Mouse (Mus musculus) adrenal gland, postnatal 4 days (tissue): ENCODE results near the gene Nop53. TPM values are rescaled to one million over a fixed set of nuclear protein-coding genes. Genes with fewer than 3 reads are reported as not detected.

Experiments
- DNase-seq, 2 experiments: peaks; one replicate each; pipeline ENCODE4 v3.0.0; 2021 to 2022; ENCODE audit warnings: low spot score in 2 of 2, mixed read lengths in 2 of 2
- long read RNA-seq, 2 experiments: library from polyadenylated mRNA; stranded (forward); transcript quantifications; one replicate each; pipeline ENCODE4 v2.0.0; 2021
- total RNA-seq, 2 experiments: library from RNA; stranded (reverse); gene quantifications; 2 replicates each; pipeline ENCODE4 v1.2.3; 2021

Gene Nop53
- total RNA-seq = 100 to 1,000 TPM; 238 to 243 TPM
- long read RNA-seq, experiment 1, transcript Nop53-201 (13 exons, 3,176 nt) = major isoform, 160 of 176 reads
- long read RNA-seq, experiment 1, partial matches to known transcripts = 11 of 176 reads
- long read RNA-seq, experiment 1, other reads (novel, unspliced or antisense) = 5 of 176 reads
- long read RNA-seq, experiment 2, transcript Nop53-201 (13 exons, 3,176 nt) = major isoform, 202 of 236 reads
- long read RNA-seq, experiment 2, partial matches to known transcripts = 30 of 236 reads
- long read RNA-seq, experiment 2, other reads (novel, unspliced or antisense) = 4 of 236 reads

GRCm38 (mm10) chr7:15945721-15946536 is at the start of gene Nop53:
Gene Nop53 (minus strand): TSS chr7:15946074.
- DNase-seq = peak; percentile 58 to 82

DNA sequence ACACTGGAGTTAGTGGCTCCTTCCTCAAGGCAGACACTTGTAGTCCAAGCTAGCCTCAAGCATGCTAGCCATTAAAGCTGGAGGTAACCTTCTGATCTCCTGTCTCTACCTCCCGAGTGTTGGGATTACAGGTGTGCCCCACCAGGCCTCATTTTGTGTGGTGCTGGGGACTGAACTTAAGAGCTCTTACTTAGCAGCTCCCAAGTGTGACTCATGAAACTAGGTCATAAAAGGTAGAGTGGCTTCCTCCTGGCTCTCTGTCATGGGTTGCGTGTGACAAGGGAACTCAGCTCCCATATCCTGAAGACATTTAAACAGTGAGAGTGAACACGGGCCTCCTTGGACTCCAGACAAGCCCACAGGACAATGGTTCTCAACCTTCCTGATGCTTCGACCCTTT is 47.9 kb upstream of the Nop53 start:
- no peak for DNase-seq

GRCm38 (mm10) chr7:15993152-15993551 is 47.3 kb upstream of the Nop53 start:
- no peak for DNase-seq

DNA sequence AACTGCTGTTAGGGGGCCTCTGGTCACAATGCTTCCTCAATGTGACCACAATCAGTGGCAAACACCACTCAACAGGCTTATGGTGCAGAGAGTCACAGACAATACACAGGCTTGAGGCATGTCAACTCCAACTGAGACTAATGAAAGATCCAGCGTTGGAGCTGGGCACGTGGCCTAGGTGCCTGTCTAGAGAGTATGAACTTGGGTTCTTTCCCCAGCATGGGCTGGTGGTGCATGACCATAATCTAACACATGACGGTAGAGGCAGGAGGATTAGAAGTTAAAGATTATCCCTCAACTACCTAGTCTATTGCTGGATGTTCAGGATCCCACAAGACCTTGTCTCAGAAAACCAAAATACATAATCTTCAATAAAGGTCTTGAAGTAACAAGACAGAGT is 45.9 kb upstream of the Nop53 start:
- DNase-seq = no peak

GRCm38 (mm10) chr7:15987661-15988356 is 41.9 kb upstream of the Nop53 start:
- no peak for DNase-seq

- DNase-seq = no peak
Measured at GRCm38 (mm10) chr7:15982729-15983407, 37.0 kb upstream of the Nop53 start.

DNA sequence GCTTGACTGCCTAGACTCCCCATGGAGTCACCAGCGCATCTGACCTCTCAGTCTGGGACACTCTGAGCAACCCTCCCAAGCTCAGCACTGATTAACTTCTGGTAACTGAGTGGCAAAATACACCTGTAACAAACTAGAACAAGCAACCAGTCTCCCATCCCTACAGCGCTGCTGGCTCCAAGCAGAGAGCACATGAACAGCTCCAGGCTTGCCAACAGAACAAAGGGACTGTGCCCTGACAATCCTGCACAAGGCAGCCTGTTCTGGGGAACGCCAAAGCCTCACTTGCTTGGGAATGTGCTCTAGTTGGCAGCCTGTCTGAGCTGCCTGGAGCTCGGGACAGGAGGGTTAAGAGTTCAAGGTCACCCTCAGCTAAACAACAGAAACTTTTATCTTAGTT is 35.7 kb upstream of the Nop53 start:
- no peak for DNase-seq

- no peak for DNase-seq
Measured at GRCm38 (mm10) chr7:15980246-15980645, 34.4 kb upstream of the Nop53 start.

GRCm38 (mm10) chr7:15975904-15976303 is 30.0 kb upstream of the Nop53 start:
- no peak for DNase-seq

DNA sequence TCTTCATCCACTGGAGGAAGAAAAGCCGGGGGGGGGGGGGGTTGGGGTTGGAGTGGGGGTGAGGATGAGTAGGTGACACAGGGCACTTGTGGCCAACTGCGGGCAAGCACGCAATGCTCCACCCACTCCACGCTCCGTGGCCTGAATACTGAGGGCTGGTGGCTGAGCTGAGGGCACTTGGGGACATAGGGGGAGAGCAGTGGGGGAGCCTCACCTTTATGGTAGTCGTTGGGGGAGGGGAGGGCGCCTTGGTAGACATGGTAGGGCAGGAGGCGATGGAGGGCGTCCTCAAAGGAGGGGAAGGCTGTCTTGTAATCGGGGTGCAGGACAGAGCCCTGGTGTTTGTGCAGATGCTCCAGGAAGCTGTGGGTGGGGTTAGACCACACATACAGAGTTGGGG is 29.6 kb upstream of the Nop53 start:
- no peak for DNase-seq

DNA sequence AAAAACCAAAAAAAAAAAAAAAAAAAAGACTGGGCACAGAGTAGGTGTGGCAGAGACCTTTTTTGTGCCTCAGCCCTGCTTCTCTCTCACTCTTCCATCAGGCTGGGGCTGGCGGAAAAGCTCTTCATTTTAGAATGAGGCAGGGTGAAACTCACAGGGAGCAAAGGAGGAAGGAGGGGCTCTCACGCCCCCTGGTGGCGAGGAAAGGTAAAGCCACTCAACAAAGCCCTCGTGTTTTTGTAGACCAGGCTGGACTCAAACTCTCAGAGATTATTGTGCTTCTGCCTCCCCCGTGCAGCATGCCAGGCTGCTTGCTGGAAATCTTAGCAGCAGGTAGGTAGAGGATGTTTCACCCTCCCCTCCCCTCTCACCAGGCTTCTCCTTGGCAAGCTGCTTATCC is 28.8 kb upstream of the Nop53 start:
- DNase-seq = peak in 1 of 2 experiments; percentile 39

DNA sequence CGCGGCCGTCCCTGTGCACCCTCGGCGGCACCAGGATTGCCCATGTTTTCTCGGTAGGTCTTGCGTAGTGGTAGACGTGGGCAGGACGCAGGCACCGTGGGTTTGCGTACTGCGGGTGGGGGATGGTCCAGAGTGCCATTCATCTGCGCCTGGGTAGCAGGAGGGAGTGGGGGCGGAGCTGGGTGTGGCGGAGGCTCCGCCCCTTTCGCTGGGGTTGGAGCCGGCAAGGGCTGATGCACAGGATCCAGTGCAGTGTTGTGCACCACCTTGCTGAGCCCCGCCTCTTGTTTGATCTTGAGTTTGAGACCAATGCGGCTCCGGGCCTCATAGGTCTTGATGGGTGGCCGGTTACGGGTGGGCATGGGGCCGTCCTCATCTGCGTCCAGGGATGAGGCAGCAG is 26.4 kb upstream of the Nop53 start:
- no peak for DNase-seq

GRCm38 (mm10) chr7:15969674-15970073 is 23.8 kb upstream of the Nop53 start:
- no peak for DNase-seq

DNA sequence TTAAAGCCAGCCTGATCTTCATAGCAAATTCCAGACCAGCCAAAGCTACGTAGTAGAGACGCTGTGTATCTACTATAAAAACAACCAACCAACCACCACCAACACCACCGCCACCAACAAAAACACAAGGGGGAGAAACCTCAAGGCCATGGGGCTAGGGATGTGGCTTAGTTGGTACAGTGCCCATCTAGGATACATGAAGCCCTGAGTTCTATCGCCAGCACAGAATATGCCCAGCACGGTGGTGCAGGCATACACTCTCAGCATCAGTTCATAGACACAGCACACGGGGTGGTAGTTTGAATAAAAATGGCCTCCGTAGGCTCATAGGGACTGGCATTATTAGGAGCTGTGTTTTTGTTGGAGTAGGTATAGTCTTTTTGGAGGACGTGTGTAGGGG is 22.4 kb upstream of the Nop53 start:
- DNase-seq = no peak

DNA sequence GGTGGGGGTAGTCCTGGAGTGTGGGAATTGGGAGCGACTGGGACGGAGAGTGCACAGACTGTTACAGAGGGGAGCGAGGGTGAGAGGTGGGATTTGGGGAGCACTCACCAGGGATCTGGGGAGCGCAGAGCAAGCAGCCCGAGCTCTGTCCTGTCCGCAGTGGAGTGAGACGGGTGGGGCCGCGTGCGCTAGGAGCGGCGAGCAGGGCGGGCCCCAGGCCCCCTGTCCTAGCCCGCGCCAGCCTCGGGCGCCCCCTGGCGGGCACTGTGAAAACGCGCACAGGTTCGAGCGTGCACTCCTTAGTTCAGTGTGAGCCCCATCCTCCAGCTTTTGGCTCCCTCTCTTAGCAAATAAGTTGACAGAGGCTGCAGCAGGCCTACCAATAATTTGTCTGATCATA is 21.4 kb upstream of the Nop53 start, which contains the start of gene Ehd2:
Gene Ehd2 (minus strand): TSS at position 256 of the 400 bp plus-strand sequence.
- peak; percentile 52 to 57 for DNase-seq

GRCm38 (mm10) chr7:15966489-15966888 is 20.6 kb upstream of the Nop53 start:
- DNase-seq = no peak

DNA sequence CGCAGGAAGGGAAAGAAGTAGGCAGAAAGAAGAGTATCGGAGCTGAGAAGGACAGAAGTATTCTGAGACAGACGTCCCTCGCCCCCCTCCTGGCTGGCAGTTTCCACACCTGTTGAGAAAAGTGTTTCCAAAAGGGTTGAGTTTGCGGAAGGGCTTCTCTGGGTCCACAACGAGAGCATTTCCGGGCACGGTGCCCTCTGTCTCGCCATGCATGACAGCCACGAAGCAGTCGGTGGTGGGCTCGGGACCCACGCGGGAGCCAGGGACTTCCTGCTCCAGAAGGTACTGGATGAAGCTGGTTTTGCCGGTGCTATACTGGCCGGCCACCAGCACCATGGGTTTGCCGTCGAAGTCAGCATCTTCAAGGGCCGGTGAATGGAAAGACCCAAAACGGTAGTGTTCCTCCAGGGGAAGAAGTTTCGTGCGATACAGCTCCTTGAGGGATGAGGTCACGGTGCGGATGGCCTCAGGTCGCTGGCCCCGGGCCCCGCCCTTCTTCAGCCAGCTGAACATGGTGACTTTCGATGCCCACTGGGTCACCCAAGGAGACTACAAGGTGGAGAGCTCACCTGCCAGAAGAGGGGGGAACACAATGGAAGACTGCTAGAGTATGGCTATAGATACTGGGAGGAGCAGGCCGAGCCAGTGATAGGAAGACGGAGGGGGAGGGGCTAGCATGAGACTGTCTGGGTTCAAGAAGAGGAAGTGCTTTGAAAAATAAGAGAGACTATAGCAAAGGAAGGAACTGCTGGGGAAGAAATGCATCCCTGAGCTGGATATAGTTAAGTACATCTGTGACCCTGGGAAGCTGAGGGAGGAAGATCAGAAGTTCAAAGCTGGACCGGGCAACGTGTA is 18.2 kb upstream of the Nop53 start:
- DNase-seq = no peak

DNA sequence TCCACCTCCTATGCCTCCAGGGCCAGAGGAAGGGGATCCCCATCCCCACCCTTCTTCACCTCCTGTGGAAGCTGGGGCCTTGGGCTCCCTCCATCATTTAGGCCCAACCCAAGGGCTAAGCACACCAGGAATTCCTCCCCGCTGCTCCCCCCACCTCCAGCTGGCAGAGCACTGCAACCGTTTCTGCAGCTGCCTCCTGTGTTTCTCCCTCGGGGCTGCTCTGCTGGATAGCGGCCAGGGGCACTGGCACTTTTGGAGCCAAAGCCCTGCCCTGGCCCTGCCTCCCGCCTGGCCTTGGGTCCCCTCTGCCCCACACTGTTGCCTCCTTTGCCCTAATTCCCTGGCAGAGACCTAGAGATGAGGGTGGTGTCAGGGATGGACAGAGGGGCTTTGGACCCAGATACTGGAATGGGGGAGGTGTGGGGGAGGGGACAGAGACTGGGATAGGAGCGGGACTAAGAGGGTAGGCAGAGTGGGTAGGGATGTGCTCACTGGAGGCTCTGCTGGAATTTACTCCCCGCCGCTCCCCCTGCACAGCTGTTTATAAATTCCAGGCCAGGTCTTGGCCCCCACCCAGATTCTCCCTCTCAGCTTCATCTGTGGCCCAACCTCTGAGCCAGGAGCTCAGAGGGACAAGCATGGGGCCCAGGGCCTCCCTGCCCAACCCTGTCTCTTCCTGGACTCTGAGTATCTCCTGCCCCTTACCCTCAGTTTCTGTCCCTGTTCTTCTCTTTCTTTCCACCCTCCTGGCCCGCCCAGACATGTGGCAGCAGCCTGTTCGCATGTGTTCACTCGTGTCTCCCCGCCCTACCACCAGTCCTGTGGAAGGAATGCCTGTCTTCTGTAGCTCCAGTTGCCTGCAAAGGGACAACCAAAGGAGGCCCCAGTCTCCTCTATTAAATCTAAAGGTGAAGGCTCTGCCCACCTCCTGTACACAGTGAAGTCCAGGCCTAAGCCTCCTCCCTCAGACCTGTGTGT is 16.7 kb upstream of the Nop53 start:
- DNase-seq = peak; percentile 59 to 76

- no peak for DNase-seq
Measured at GRCm38 (mm10) chr7:15961798-15962197, 15.9 kb upstream of the Nop53 start.
